Mouse (Mus musculus): ENCODE data around the gene 1700034J05Rik.

1700034J05Rik gene

DNA sequence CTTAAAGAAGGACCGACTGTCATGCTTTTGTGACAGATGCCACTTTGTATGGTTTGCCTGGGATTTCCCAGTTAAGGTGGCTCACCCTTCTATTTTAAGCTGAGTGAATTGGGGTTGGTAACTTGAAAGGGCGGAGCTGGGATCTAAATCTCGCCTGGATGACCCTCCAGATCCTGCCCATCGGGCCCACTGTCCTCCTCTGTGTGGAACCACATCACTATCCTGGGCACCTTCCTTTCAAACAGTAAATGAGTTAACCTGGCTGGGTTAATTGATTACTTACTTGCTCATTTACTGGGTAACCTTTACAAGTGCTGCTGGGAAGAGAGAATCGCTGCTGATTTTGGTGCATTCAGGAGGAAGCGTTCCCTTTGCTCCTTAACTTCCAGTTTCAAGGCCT, 35.9 kb downstream of the 1700034J05Rik start:
- peak in 1 of 2 experiments; percentile 64 for DNase-seq

DNA sequence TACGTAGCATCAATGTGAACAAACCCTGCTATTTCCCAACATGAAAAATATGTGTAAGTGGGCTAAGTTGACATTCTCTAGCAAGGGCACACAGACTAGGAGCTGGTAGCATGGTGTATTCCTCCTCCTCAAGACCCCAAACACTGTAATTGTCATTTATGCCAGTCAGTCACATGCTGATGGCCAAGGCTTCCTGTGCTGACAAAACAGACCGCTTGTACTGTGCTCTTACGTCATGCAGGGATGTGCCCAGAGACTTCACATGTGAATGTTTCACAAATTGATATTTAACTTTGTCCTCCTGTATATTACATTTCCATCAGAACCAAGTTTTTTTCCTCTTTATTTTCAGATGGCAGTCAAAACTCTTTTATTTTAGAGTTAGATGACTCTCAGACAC, 36.8 kb downstream of the 1700034J05Rik start:
- DNase-seq, result no peak

DNA sequence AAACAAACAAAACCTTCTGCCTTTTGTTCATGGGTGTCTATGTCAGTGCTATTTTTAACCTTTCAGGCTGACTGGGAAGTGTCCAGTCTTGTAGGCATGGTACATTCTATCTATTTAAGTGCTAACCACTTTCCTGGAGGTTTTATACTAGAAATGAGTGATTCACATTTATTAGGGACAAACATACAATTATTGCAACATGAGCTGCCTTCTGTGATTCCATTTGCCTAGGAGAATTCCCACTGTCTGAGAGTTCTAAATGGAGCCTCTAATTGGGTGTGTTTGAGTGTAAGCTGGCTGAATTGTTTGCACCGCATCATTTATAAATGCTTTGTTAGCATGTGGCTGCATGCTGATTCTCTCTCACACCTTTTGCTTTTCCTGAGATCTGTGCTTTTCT, 38.4 kb downstream of the 1700034J05Rik start:
- no peak for DNase-seq

DNA sequence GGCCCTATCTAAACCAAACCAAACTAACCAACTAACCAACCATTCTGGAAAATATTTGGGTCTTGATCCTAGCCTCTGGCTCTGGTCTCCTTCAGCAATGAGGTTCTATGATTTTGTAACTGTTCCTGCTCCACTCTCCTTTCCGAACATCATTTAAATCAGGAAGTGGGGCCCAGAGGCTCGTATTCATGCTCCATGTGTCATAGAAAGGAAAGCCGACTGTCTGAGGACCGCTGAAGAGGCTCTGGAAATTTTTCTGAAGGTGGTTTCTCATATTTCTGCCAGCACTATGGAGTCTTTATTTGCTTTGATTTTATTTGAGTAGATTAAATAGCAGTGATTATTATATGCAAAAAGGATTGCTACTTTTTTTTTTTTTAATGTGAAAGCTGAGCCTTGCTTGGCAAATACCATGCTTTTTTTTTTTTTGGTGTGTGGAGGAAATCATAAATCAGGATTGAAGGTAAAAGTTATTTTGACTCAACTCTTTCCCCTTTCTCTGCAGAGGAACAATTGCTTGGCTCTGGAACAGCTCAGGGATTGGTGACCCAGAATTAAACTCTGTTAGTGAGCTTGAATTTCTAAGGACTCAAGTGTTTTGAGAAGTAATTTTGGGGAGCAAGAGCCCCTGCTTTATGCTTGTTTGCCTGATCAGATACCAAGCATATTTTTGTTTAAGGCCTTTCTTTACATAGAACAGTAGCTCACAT, 40.6 kb downstream of the 1700034J05Rik start:
- DNase-seq, result no peak

DNA sequence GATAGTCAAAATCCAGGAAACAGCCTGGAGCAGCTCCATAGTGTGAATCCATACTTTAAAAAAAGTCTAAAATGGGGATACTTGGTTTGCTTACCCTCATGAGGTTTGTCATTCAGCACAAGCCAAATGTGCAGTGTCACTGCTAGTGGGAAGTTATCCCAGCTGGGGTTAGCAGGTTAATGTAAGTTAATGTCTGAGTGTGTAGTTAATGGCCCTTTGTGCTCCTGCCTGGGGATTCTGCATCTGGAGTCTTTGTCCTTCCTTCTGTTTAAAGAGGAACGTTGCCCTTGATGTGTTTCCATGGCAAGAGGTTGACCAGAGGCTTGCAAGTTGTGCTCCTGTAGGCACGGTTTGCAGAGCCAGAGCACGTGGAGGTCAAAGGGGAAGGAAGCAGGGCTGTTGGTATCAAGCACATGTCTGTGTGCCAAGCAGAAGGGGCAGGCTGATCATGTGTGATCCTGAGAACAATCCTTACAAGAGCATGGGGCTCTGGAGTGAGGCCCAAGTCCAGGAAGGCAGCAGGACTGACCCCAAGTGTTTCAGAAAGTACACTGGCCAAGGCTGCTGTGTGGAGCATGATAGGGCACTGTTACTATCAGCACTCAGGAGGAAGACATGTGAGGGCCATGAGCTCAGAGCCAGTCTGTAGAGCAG, 41.3 kb downstream of the 1700034J05Rik start:
- DNase-seq, result peak; percentile 75 to 76

DNA sequence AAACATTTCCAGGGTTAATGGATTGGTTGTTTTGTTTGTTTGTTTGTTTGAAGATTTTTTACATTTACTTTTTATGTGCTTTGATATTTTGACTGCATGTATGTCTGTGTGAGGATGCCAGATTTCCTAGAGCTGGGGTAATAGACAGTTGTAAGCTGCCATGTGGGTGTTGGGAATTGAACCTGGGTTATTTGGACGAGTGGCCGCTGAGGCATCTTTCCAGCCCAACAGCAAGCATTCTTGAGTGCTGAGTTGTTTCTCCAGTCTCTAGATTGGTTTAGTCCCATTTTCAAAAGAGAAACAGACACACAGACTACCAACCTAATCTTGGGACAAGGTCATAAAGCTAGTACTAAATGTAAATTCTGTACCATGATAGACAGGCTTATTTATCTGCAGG, 43.4 kb downstream of the 1700034J05Rik start:
- DNase-seq, result no peak

DNA sequence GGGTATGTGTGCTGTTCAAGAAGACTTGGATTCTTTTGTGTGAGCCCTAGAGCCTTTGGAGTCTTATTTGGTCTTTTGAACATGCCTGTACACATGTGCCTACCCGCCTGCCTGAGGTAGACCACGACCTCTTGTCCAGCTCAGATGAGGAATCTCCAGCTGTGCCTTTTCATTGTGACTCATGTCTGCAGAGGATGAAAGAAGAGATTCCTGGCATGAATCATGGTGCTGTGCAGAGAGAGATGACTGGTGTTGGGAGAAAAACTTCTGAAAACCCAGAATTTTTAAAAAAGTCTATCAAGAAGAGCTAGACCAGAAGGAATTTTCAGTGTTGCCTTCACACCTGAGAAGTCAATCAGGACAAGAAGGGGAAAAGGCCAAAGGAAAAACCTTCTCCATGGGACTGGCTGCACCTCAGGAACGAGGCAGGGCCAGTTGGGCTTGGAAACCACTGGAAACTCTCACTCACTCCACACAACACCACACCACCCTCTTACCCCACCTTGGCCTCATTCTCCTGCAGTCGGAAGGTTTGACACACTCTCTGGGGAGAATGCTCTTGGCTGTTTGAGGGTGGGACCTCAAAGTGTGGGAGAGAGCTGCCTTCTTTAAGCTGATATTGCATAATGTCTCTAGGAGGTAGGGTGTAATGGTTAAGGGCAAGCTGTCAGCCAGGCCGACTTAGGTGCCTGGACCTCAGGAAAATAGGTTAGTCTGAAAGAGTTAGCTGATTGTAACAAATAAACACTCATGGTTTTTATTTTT, 44.3 kb downstream of the 1700034J05Rik start:
- DNase-seq, result no peak

DNA sequence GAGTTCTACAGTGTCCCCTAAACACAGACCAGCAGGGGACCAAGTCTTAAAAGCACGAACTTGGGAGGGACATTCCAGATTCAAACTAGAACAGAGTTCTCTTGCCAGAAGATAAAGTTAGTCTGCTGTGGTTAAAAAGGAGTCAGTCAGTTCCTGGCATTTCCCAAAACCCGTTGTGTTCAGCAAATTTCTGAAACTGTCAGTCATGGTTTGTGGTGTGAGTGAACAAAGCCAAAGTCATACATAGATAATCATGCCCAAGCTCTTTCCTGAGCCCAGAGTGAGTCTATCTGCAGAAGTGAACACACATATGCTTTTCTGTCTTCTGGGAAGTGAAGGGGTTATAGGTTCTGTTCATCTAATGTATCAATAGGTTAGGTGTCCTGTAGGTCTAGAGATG, 45.4 kb downstream of the 1700034J05Rik start:
- DNase-seq, result no peak

DNA sequence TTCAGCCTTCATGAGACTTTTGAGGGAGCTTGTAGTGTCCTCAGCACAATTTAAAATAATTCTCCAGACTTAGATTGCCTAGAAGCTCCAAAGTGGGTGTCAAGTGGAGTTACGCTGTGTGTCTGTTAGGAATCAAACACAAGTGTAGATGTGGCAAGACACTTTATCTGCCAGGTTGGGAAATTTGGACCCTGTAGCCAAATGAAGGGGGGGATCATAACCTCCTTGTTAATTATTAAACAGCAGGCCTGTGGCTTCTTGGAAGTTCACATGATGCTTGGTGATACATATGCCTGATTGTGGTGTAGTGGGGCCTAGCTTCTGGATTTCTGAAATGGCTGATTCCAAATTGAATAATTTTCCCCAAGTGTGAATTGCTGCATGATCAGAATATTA, 46.4 kb downstream of the 1700034J05Rik start:
- DNase-seq, result peak; percentile 52 to 79

DNA sequence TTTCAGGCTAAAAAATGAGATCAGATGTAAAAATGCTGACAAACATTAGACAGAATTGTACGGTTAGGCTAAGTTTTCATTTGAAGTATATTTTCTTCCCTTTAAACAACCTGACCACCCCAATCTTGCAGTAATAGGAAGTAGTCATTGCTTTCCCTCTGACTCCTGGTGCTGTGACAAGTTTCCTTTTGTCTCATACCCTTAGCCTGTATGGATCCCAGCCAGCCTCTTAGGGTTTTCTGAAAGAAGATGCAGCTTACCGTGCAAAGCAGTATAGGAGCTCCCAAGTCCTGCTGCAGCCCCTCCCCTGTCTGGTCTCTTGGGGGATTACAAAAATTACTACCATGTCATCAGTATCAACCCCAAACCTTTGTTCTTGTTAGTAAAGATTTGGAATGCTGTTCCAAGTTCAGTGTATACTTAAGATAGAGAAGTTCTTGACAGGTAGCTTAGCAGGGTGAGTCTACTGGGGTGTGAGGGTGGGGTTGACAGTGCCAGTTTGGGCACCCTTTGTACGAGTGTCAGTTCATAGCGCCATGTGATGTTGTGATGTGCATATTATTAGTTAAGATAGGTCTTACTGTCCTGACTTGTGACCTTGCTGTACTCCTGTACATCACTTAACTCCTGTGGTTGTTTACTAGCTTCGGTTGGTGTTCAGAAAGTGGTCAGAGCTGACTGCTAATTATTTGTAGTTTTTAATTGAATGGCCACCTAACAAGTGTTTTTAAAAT, 47.0 kb downstream of the 1700034J05Rik start:
- DNase-seq, result no peak

DNA sequence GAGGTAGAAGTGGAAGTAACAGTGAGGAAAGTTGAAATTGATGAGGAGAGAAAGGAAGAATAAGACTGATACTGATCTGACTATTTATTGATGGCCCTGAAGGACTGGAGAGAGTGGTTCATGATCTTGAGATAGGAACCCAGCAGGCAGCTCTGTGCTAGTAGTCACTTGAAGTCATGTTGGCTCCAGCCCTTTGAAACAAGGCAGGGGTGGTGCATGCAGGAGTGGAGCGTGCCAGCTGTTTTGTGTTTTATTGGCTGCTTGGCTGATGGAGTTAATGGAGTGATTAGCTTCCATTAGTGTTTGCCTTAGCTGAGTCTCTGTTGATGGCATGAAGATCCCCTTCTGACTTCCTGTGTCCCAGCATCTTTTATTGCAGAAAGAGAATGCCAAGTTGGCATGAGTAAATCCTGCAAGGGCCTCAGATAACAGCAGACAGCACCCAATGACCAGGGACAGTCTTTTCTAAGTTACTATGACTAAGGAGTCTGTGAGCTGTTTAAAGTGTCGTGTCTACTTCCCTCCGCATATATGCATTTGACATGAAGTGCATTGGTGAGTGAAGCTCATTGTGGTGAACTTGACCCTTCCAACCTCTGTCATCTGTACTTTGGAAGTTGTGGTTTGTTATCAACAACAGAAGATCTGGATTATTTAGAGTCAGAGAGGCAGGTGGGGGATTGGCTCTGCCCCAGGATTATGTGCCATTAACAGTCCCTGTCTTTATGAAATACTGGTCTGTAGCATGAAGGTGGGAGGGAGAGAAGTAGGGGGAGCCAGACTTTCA, 48.0 kb downstream of the 1700034J05Rik start:
- no peak for DNase-seq

DNA sequence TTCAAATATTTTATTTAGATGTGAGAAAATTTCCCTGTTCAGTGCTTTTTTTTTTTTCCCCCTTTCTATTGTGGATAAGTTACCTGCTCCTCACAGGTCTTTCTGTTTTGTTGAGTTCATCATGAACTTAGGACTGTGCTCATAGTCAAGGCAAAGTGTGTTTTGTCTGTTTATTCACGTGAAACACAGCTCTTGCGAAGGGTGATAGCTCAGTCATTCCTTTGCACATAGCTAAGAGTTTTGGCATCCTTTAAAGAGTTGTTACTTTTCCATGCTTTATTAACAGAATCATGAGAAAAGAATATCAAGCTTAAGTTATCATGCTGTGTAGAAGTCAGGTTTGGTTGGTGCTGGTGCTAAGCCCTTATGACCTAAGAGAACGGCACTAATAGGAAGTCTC, 49.5 kb downstream of the 1700034J05Rik start:
- peak in 1 of 2 experiments; percentile 59 for DNase-seq

DNA sequence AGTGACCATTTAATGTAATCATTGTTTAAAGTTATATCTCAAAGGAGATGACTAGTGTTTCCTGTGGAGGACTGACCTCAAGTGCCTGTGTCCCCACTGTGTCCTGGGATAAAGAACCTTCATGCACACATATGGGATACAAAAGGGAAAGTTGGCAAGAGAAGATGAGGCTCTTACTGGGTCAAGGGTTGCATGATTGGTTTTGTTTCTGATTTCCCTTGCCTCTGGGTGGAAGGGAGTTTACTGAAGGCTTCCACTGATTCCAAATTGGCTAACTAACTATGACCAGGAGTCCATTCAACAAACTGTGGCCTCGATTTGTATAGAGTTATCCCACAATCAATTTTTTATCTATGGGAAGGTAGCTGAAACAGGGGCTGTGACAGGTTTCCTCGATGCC, 50.6 kb downstream of the 1700034J05Rik start:
- no peak for DNase-seq

DNA sequence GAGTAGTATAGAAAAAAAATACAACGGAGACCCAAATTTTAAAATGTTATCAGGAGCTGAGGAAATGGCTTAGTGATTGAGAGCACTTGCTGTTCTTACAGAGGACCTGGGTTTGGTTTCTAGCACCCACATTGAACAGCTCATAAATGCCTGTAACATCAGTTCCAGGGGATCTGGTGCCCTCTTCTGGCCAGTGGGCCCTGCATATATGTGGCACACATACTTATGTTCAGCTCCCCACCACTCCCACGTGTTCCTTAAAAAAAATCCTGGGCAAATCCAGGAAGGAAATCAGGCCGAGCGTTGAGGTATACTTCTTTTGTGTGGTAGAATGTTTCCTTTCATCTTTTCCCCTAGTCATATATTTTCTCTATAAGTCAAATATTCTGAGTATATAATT, 52.3 kb downstream of the 1700034J05Rik start:
- no peak for DNase-seq

All from kidney, adult 8-10 months (tissue).